Mouse (Mus musculus) brain, embryonic 14.5 days (tissue): Measurements from ENCODE around the gene Smagp. TPM values are rescaled to one million over a fixed set of nuclear protein-coding genes. Genes with fewer than 3 reads are reported as not detected.
A peak's percentile ranks its signal among the peaks of the same experiment; 100 is the strongest.

Experiments used
- DNase-seq: peaks from one replicate; pipeline ENCODE4 v3.0.0-alpha.2; 2011; ENCODE audit warnings: low read depth
- CTCF ChIP-seq: fragments of 200-500 bp; IDR thresholded peaks from 2 replicates; pipeline ENCODE4 v1.5.1; 2012; ENCODE audit warnings: inconsistent platforms, mild to moderate bottlenecking, moderate library complexity, borderline replicate concordance; ENCODE audit not compliant: insufficient read depth, insufficient read length; ENCODE audit errors: extremely low read depth
- POLR2A ChIP-seq: fragments of 200-500 bp; IDR thresholded peaks from 2 replicates; pipeline ENCODE4 v1.6.1; 2012; ENCODE audit warnings: mild to moderate bottlenecking, inconsistent platforms, borderline replicate concordance; ENCODE audit not compliant: poor library complexity, insufficient read depth, insufficient read length, severe bottlenecking; ENCODE audit errors: extremely low read depth
- polyA plus RNA-seq: library from polyadenylated mRNA; depleted of rRNA; stranded (reverse); fragments of >200 nt; gene quantifications from 2 replicates; pipeline ENCODE4 v1.2.3, GENCODE M21; 2012; rRNA removed

Gene Smagp
- polyA plus RNA-seq, 1 experiment, result 4.6 TPM

GRCm38 (mm10) chr15:100598287-100598882 lies 38.4 kb downstream of the Smagp start:
- TF ChIP-seq POLR2A, result no peak
- no peak for TF ChIP-seq CTCF
- no peak for DNase-seq

- DNase-seq, result no peak
- TF ChIP-seq CTCF (no peak), POLR2A (no peak)
Measured at GRCm38 (mm10) chr15:100592817-100593216, 43.9 kb downstream of the Smagp start.

- no peak for DNase-seq
- no peak for TF ChIP-seq CTCF
- TF ChIP-seq POLR2A, result no peak
Measured at GRCm38 (mm10) chr15:100590436-100590835, 46.3 kb downstream of the Smagp start.

GRCm38 (mm10) chr15:100588297-100588696 lies 48.4 kb downstream of the Smagp start:
- no peak for DNase-seq
- no peak for TF ChIP-seq CTCF

GRCm38 (mm10) chr15:100587166-100587565 lies 49.6 kb downstream of the Smagp start:
- TF ChIP-seq POLR2A (no peak), CTCF (no peak)
- no peak for DNase-seq

- TF ChIP-seq CTCF (no peak), POLR2A (no peak)
- no peak for DNase-seq
Measured at GRCm38 (mm10) chr15:100585931-100586330, 50.8 kb downstream of the Smagp start.

GRCm38 (mm10) chr15:100580108-100580507 lies 56.6 kb downstream of the Smagp start:
- DNase-seq, result no peak
- TF ChIP-seq POLR2A, result no peak
- TF ChIP-seq CTCF, result no peak

GRCm38 (mm10) chr15:100577972-100578371 lies 58.8 kb downstream of the Smagp start:
- no peak for DNase-seq
- TF ChIP-seq POLR2A (no peak), CTCF (no peak)

GRCm38 (mm10) chr15:100576810-100577209 lies 59.9 kb downstream of the Smagp start:
- no peak for DNase-seq

GRCm38 (mm10) chr15:100576392-100576791 lies 60.3 kb downstream of the Smagp start:
- TF ChIP-seq CTCF (no peak), POLR2A (no peak)
- DNase-seq, result no peak

More at GRCm38 (mm10) chr15:100576810-100577209, 59.9 kb downstream of the Smagp start:
- no peak for TF ChIP-seq POLR2A
- TF ChIP-seq CTCF, result no peak

- no peak for TF ChIP-seq POLR2A
- no peak for TF ChIP-seq CTCF
- no peak for DNase-seq
Measured at GRCm38 (mm10) chr15:100575366-100575765, 61.4 kb downstream of the Smagp start.

GRCm38 (mm10) chr15:100574378-100574777 lies 62.4 kb downstream of the Smagp start:
- TF ChIP-seq POLR2A (no peak), CTCF (no peak)
- peak; percentile 45 for DNase-seq

- peak; percentile 75 for DNase-seq
Measured at GRCm38 (mm10) chr15:100573946-100574345, 62.8 kb downstream of the Smagp start.

More at GRCm38 (mm10) chr15:100573946-100574345, 62.8 kb downstream of the Smagp start:
- no peak for TF ChIP-seq POLR2A
- TF ChIP-seq CTCF, result no peak

Other genes with a start within 250 kb of the Smagp start
- 0.03 TPM in 1 of 2 replicates, not detected in the other for gene Gm5475, start 214.8 kb downstream of the Smagp start, polyA plus RNA-seq
- 37.6 and 45.6 TPM in 2 replicates for gene Slc11a2, start 211.9 kb downstream of the Smagp start, polyA plus RNA-seq
- 83.8 and 88.4 TPM in 2 replicates for gene Letmd1, start 167.9 kb downstream of the Smagp start, polyA plus RNA-seq
- 40.2 and 40.9 TPM in 2 replicates for gene Csrnp2, start 141.5 kb downstream of the Smagp start, polyA plus RNA-seq
- gene Tfcp2, start 84.9 kb downstream of the Smagp start, polyA plus RNA-seq, result 27.3 and 32.3 TPM in 2 replicates
- 100 and 120 TPM in 2 replicates for gene Pou6f1, start 37.0 kb downstream of the Smagp start, polyA plus RNA-seq
- 139 and 230 TPM in 2 replicates for gene Dazap2, start 21.6 kb downstream of the Smagp start, polyA plus RNA-seq
- gene Bin2, start 32.6 kb upstream of the Smagp start, polyA plus RNA-seq, result 1.1 and 1.8 TPM in 2 replicates
- gene Cela1, start 51.0 kb upstream of the Smagp start, polyA plus RNA-seq, result 0.68 and 0.71 TPM in 2 replicates
- 0.09 and 0.22 TPM in 2 replicates for gene Galnt6, start 92.4 kb upstream of the Smagp start, polyA plus RNA-seq
- gene Slc4a8, start 124.8 kb upstream of the Smagp start, polyA plus RNA-seq, result 23.8 and 31.3 TPM in 2 replicates
- 31.5 and 38.3 TPM in 2 replicates for gene Scn8a, start 232.9 kb upstream of the Smagp start, polyA plus RNA-seq